Mouse (Mus musculus): ENCODE measurements at regions not wholly inside any gene's neighbourhood (a gene's known extent, or its start where the extent isn't known, plus 50 kb on each side); places are given as distances from the start of the nearest gene placed in this dataset.
A peak's percentile ranks its signal among the peaks of the same experiment; 100 is the strongest.

- 57% methylated on average over 6 of the region's 6 CpGs for WGBS (ENCODE audit: insufficient replicate concordance)
- H3K4me3 ChIP-seq (ENCODE audit: low read depth, low read length), result no peak overlapping the region
- no peak for ATAC-seq (replicated peaks; ENCODE audit: insufficient number of reproducible peaks, low FRiP score, low TSS enrichment)
- H3K27ac ChIP-seq (ENCODE audit: low read depth, low read length), result no peak overlapping the region
- H3K4me1 ChIP-seq (ENCODE audit: control insufficient read depth, insufficient read depth, low read length), result no peaks in the 10 kb centered on the region
- no peaks in the 10 kb centered on the region for H3K9me3 ChIP-seq (replicated peaks; ENCODE audit: control insufficient read depth, low read length)
- no peaks in the 10 kb centered on the region for H3K27me3 ChIP-seq (ENCODE audit: control insufficient read depth, insufficient read depth, low read length)
- H3K9ac ChIP-seq (ENCODE audit: low read depth, low read length), result no peak overlapping the region
- H3K4me2 ChIP-seq, result no peak overlapping the region
- no peaks in the 10 kb centered on the region for H3K36me3 ChIP-seq (ENCODE audit: control insufficient read depth, insufficient read depth, low read length)
Measured at GRCm38 (mm10) chr7:75360874-75361273, 51.8 kb upstream of the Sv2b start.

- H3K36me3 ChIP-seq (ENCODE audit: control insufficient read depth, insufficient read depth, low read length), result no peaks in the 10 kb centered on the region
- no peak for ATAC-seq (replicated peaks; ENCODE audit: insufficient number of reproducible peaks, low FRiP score, low TSS enrichment)
- no peaks in the 10 kb centered on the region for H3K9me3 ChIP-seq (replicated peaks; ENCODE audit: control insufficient read depth, low read length)
- H3K4me1 ChIP-seq (ENCODE audit: control insufficient read depth, insufficient read depth, low read length), result no peaks in the 10 kb centered on the region
- H3K4me2 ChIP-seq, result no peak overlapping the region
- WGBS (ENCODE audit: insufficient replicate concordance), result 82% methylated on average over 6 of the region's 6 CpGs
- no peak overlapping the region for H3K9ac ChIP-seq (ENCODE audit: low read depth, low read length)
- no peaks in the 10 kb centered on the region for H3K27me3 ChIP-seq (ENCODE audit: control insufficient read depth, insufficient read depth, low read length)
- H3K4me3 ChIP-seq (ENCODE audit: low read depth, low read length), result no peak overlapping the region
- no peak overlapping the region for H3K27ac ChIP-seq (ENCODE audit: low read depth, low read length)
Measured at GRCm38 (mm10) chr7:75362541-75362940, 53.5 kb upstream of the Sv2b start.

- no peak overlapping the region for H3K4me2 ChIP-seq
- 65% methylated on average over 3 of the region's 3 CpGs for WGBS (ENCODE audit: insufficient replicate concordance)
- no peaks in the 10 kb centered on the region for H3K27me3 ChIP-seq (ENCODE audit: control insufficient read depth, insufficient read depth, low read length)
Measured at GRCm38 (mm10) chr7:75365480-75365879, 56.4 kb upstream of the Sv2b start.

GRCm38 (mm10) chr7:75366285-75366882, 57.3 kb upstream of the Sv2b start:
- H3K4me1 ChIP-seq (ENCODE audit: control insufficient read depth, insufficient read depth, low read length), result peaks cover 13% of the 10 kb centered on the region
- peak overlapping the region; percentile 31; the same call in 1 of the 2 replicates for H3K4me2 ChIP-seq
- ATAC-seq (replicated peaks; ENCODE audit: insufficient number of reproducible peaks, low FRiP score, low TSS enrichment), result no peak
- no peaks in the 10 kb centered on the region for H3K36me3 ChIP-seq (ENCODE audit: control insufficient read depth, insufficient read depth, low read length)
- no peak overlapping the region for H3K27ac ChIP-seq (ENCODE audit: low read depth, low read length)
- H3K4me3 ChIP-seq (ENCODE audit: low read depth, low read length), result no peak overlapping the region
- 9% methylated on average over 8 of the region's 8 CpGs for WGBS (ENCODE audit: insufficient replicate concordance)
- no peaks in the 10 kb centered on the region for H3K9me3 ChIP-seq (replicated peaks; ENCODE audit: control insufficient read depth, low read length)
- H3K9ac ChIP-seq (ENCODE audit: low read depth, low read length), result no peak overlapping the region
- H3K27me3 ChIP-seq (ENCODE audit: control insufficient read depth, insufficient read depth, low read length), result no peaks in the 10 kb centered on the region

More at GRCm38 (mm10) chr7:75365480-75365879, 56.4 kb upstream of the Sv2b start:
- H3K9ac ChIP-seq (ENCODE audit: low read depth, low read length), result no peak overlapping the region
- no peak overlapping the region for H3K27ac ChIP-seq (ENCODE audit: low read depth, low read length)
- H3K4me3 ChIP-seq (ENCODE audit: low read depth, low read length), result no peak overlapping the region
- peaks cover 7% of the 10 kb centered on the region for H3K4me1 ChIP-seq (ENCODE audit: control insufficient read depth, insufficient read depth, low read length)
- H3K9me3 ChIP-seq (replicated peaks; ENCODE audit: control insufficient read depth, low read length), result no peaks in the 10 kb centered on the region
- no peak for ATAC-seq (replicated peaks; ENCODE audit: insufficient number of reproducible peaks, low FRiP score, low TSS enrichment)
- H3K36me3 ChIP-seq (ENCODE audit: control insufficient read depth, insufficient read depth, low read length), result no peaks in the 10 kb centered on the region

GRCm38 (mm10) chr7:75368315-75368714, 59.3 kb upstream of the Sv2b start:
- H3K4me2 ChIP-seq, result no peak overlapping the region
- H3K36me3 ChIP-seq (ENCODE audit: control insufficient read depth, insufficient read depth, low read length), result no peaks in the 10 kb centered on the region
- no peak overlapping the region for H3K27ac ChIP-seq (ENCODE audit: low read depth, low read length)
- no peaks in the 10 kb centered on the region for H3K9me3 ChIP-seq (replicated peaks; ENCODE audit: control insufficient read depth, low read length)
- no peak for ATAC-seq (replicated peaks; ENCODE audit: insufficient number of reproducible peaks, low FRiP score, low TSS enrichment)
- no peak overlapping the region for H3K4me3 ChIP-seq (ENCODE audit: low read depth, low read length)
- H3K27me3 ChIP-seq (ENCODE audit: control insufficient read depth, insufficient read depth, low read length), result no peaks in the 10 kb centered on the region
- H3K9ac ChIP-seq (ENCODE audit: low read depth, low read length), result no peak overlapping the region
- H3K4me1 ChIP-seq (ENCODE audit: control insufficient read depth, insufficient read depth, low read length), result peaks cover 22% of the 10 kb centered on the region
- 71% methylated on average over 9 of the region's 9 CpGs for WGBS (ENCODE audit: insufficient replicate concordance)

GRCm38 (mm10) chr7:75369366-75369765, 60.3 kb upstream of the Sv2b start:
- no peak for ATAC-seq (replicated peaks; ENCODE audit: insufficient number of reproducible peaks, low FRiP score, low TSS enrichment)
- no peak overlapping the region for H3K27ac ChIP-seq (ENCODE audit: low read depth, low read length)
- no peaks in the 10 kb centered on the region for H3K9me3 ChIP-seq (replicated peaks; ENCODE audit: control insufficient read depth, low read length)
- H3K4me2 ChIP-seq, result no peak overlapping the region
- H3K27me3 ChIP-seq (ENCODE audit: control insufficient read depth, insufficient read depth, low read length), result no peaks in the 10 kb centered on the region
- H3K9ac ChIP-seq (ENCODE audit: low read depth, low read length), result no peak overlapping the region
- WGBS (ENCODE audit: insufficient replicate concordance), result 48% methylated on average over 4 of the region's 4 CpGs
- peaks cover 22% of the 10 kb centered on the region for H3K4me1 ChIP-seq (ENCODE audit: control insufficient read depth, insufficient read depth, low read length)
- H3K4me3 ChIP-seq (ENCODE audit: low read depth, low read length), result no peak overlapping the region
- H3K36me3 ChIP-seq (ENCODE audit: control insufficient read depth, insufficient read depth, low read length), result no peaks in the 10 kb centered on the region

- H3K4me2 ChIP-seq, result no peak overlapping the region
- no peak overlapping the region for H3K4me3 ChIP-seq (ENCODE audit: low read depth, low read length)
- no peaks in the 10 kb centered on the region for H3K36me3 ChIP-seq (ENCODE audit: control insufficient read depth, insufficient read depth, low read length)
- no peaks in the 10 kb centered on the region for H3K27me3 ChIP-seq (ENCODE audit: control insufficient read depth, insufficient read depth, low read length)
- H3K27ac ChIP-seq (ENCODE audit: low read depth, low read length), result no peak overlapping the region
- H3K9ac ChIP-seq (ENCODE audit: low read depth, low read length), result no peak overlapping the region
- WGBS (ENCODE audit: insufficient replicate concordance), result 43% methylated on average over 12 of the region's 12 CpGs
- peak; percentile 42; the same call in 1 of the 2 replicates for ATAC-seq (replicated peaks; ENCODE audit: insufficient number of reproducible peaks, low FRiP score, low TSS enrichment)
- no peaks in the 10 kb centered on the region for H3K9me3 ChIP-seq (replicated peaks; ENCODE audit: control insufficient read depth, low read length)
- peaks cover 22% of the 10 kb centered on the region for H3K4me1 ChIP-seq (ENCODE audit: control insufficient read depth, insufficient read depth, low read length)
Measured at GRCm38 (mm10) chr7:75370595-75371519, 61.8 kb upstream of the Sv2b start.

GRCm38 (mm10) chr7:75371520-75371876, 62.4 kb upstream of the Sv2b start:
- H3K9ac ChIP-seq (ENCODE audit: low read depth, low read length), result no peak overlapping the region
- no peak overlapping the region for H3K4me2 ChIP-seq
- no peaks in the 10 kb centered on the region for H3K27me3 ChIP-seq (ENCODE audit: control insufficient read depth, insufficient read depth, low read length)
- peaks cover 22% of the 10 kb centered on the region for H3K4me1 ChIP-seq (ENCODE audit: control insufficient read depth, insufficient read depth, low read length)
- H3K27ac ChIP-seq (ENCODE audit: low read depth, low read length), result no peak overlapping the region
- no peak overlapping the region for H3K4me3 ChIP-seq (ENCODE audit: low read depth, low read length)
- no peaks in the 10 kb centered on the region for H3K36me3 ChIP-seq (ENCODE audit: control insufficient read depth, insufficient read depth, low read length)
- no peaks in the 10 kb centered on the region for H3K9me3 ChIP-seq (replicated peaks; ENCODE audit: control insufficient read depth, low read length)
- no peak for ATAC-seq (replicated peaks; ENCODE audit: insufficient number of reproducible peaks, low FRiP score, low TSS enrichment)
